Mouse (Mus musculus): ENCODE results near the gene Dab1.

Gene Dab1

DNA sequence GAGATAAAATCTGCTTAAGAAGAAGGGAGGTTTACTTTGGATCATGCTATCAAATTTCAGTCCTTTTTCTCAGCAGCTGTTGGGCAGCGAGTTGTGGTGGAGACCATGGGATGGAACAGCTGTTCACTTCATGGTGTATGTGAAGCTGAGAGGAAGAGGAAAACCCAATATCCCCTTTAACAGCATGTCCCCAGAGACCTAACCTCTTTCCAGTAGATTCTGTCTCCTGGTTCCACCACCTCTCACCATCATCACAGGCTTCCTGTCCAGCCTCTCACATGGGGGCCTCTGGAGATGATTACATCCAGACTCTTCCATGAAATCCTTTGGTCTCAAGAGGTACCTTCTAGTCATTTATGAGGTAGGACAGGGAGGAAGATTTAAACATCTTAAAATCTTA is 755.0 kb downstream of the Dab1 start:
- DNase-seq (ENCODE audit: low spot score in 2 of 2) = no peak

DNA sequence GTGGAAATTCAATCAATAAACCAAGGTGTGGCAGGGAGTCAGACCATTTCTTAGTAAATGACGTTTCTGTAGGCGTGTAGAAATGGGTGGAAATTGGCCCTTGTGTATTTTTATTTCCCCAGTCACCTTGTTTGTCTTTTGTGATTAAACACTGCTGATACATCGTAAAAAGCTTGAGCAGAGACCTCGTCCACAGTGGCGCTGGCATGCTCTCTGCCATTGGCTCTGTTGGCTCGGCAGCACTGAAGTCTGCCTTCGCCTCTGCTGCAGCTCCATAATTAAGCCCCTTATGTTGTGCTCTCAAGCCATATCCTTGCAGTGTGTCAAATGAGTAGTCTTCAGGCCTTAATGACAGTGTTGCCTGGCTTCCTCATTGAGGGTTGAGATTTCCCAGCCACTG is 765.5 kb downstream of the Dab1 start:
- no peak for DNase-seq (ENCODE audit: low spot score in 2 of 2)

DNA sequence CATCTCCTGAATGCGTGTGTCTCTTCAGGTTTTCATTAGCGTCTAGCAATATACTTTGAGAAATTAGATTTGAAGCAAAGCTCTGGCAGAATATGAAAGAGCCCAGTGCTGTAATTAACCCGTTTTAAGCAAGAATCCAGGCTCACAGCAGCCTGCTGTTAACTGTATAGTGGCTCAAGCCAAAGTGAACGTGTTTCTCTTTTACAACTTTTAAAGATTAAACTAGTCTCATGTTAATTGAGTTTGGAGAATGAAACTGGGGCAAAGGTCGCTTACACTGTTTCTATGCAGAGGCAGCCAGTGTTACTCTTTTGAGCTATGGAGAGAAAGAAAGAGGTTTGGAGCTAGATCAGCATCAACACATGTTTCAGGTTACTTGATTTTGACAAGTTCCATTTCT is 766.1 kb downstream of the Dab1 start:
- no peak for DNase-seq (ENCODE audit: low spot score in 2 of 2)

DNA sequence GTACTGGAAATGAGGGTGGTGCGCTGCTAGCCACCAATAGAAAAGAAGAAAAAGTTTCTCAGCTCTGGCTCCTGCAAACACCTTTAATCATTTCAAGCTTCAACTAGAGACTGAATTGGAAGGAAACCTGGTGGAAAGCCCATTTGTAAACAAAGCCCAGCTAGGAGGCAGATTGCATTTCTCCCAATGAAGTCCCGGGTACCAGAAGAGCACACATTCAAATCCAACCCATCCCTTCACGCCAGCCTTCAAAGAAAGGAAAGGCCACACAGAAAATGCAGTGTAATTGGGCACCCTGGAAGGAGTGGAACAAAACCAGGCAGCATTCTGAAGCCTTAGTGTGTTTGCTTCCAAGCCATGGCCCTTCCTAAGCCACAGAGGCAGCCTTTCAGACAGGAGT is 776.4 kb downstream of the Dab1 start:
- DNase-seq (ENCODE audit: low spot score in 2 of 2) = no peak

GRCm38 (mm10) chr4:104396095-104396494 is 776.9 kb downstream of the Dab1 start:
- DNase-seq (ENCODE audit: low spot score in 2 of 2) = no peak

DNA sequence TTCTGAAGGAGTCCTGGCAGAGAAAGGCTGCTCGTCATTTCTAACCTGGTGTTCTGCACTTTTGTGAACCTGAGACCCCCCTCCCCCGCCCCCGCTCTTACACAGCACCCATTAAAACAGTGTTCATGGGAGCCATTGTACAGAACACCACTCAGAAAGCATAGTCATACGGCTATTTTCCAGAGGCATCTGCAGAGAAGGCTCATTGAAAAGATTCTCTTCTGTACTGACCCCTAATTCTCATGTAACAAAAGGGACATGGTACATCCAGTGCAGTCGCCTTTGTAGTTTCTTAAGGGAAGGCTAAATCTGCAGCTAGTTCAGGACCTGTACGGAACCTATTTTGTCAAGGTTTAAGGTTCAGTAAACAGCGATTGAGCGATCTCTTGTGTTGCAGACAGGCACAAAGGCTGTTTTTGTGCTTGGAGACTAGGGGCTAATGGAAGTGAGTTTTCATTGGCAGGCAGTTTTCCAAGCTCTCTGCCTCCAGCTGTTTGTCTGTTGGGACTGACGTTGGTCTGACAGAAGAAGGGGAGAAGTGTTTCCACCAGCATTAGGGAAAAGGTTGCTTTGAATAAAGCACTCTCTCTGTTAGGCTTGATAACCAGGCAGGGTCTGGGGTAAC is 780.1 kb downstream of the Dab1 start:
- DNase-seq (ENCODE audit: low spot score in 2 of 2) = no peak

DNA sequence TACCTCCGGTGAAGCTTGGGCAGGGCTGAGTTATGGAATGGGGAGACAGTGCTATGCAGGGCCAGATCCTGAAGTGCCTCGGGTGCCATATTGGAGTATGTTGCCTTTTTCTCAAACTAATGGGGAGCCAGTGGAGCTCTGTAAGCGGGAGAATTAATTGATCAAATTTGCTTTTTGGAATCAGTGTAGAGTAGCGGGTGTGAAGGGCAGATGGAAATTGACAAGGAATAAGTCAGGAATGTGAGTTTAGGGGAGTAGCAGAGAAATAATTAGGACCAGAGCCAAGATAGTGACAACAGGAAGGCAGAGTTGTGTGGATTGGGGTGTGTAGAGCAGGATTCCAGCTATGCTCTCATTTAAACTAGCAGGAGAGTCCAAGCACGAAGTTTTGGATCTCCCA is 784.9 kb downstream of the Dab1 start:
- no peak for DNase-seq (ENCODE audit: low spot score in 2 of 2)

DNA sequence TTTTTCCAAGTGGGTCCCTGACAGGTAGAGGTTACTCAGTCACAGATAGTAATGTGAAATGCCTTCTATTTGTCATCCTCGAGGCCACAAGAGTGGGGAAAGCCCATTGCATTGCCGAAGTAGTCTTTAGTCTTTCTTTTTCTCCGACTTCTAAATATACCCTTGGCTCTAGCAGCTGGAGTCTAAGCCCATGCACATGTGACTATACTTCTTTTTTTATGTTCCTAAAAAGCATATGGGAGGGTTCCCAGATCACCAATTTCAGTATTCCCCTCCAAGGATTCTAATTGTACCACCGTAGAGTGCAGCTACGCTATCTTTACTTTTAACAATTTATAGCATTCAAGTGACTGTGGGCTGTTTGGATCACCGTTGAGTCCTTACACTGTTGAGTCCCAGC is 791.8 kb downstream of the Dab1 start:
- no peak for DNase-seq (ENCODE audit: low spot score in 2 of 2)

- DNase-seq (ENCODE audit: low spot score in 2 of 2) = no peak
Measured at GRCm38 (mm10) chr4:104415482-104415881, 796.3 kb downstream of the Dab1 start.

- no peak for DNase-seq (ENCODE audit: low spot score in 2 of 2)
Measured at GRCm38 (mm10) chr4:104418354-104418753, 799.2 kb downstream of the Dab1 start.

GRCm38 (mm10) chr4:104420983-104421680 is 802.0 kb downstream of the Dab1 start:
- no peak for DNase-seq (ENCODE audit: low spot score in 2 of 2)

DNA sequence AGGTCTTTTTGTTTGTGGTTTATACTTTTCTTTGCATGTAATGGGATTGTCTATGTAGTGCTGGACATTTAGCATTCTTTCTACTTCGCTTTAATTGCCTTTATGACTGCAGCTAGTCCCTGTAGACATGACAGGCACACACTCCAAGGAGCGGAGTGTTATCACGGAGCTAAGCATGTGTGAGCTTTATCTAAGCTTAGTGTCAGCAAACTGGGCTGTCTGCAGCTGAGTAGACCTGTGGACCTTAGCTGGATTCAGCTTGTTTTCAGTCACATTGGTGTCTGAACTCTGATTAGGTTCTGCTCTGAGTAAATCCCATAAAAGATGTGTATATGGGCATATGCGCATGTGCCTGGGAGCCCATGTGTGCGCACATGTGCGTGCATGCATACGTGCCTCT is 810.0 kb downstream of the Dab1 start:
- no peak for DNase-seq (ENCODE audit: low spot score in 2 of 2)

- no peak for DNase-seq (ENCODE audit: low spot score in 2 of 2)
Measured at GRCm38 (mm10) chr4:104431231-104431855, 812.2 kb downstream of the Dab1 start.

GRCm38 (mm10) chr4:104432150-104432549 is 813.0 kb downstream of the Dab1 start:
- DNase-seq (ENCODE audit: low spot score in 2 of 2) = no peak

DNA sequence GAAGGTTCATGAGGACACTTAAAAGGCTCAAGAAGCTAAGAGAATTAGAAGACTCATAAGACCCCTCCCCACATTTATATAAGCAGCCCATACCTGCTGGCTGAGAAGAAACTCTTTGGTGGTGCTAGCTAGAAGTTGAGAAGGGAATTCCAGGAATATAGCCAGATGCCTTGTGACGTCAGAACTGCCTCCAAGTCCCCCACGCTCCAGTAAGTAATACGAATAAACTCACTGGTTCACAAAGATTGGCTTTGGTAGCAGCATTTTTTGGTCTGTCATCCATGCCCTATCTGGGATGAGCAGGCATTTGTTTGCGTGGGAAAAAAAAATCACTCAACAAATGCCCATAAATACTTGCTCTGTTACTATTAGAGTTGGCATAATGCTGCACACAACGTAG is 816.6 kb downstream of the Dab1 start:
- DNase-seq (ENCODE audit: low spot score in 2 of 2) = no peak

DNA sequence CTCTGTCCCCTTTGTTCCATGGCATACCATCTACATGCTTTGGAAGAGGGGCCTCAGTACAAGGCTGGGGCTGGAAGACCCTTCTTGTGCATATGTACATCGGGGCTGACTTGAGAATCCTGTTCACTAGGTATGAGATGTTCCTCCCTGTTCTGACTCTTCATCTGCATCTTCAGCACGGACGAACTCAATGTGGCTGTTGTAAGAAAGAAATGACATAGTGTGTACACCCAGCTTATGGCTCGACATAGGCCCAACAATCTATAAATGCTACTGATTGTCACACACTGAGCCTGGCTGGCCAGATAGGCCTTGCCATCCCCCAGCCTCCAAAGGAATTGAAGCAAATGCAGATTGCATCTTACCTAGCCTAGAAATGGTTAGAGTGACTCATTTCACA is 817.3 kb downstream of the Dab1 start:
- no peak for DNase-seq (ENCODE audit: low spot score in 2 of 2)

GRCm38 (mm10) chr4:104438730-104439129 is 819.6 kb downstream of the Dab1 start:
- no peak for DNase-seq (ENCODE audit: low spot score in 2 of 2)

- no peak for DNase-seq (ENCODE audit: low spot score in 2 of 2)
Measured at GRCm38 (mm10) chr4:104439641-104440040, 820.5 kb downstream of the Dab1 start.

DNA sequence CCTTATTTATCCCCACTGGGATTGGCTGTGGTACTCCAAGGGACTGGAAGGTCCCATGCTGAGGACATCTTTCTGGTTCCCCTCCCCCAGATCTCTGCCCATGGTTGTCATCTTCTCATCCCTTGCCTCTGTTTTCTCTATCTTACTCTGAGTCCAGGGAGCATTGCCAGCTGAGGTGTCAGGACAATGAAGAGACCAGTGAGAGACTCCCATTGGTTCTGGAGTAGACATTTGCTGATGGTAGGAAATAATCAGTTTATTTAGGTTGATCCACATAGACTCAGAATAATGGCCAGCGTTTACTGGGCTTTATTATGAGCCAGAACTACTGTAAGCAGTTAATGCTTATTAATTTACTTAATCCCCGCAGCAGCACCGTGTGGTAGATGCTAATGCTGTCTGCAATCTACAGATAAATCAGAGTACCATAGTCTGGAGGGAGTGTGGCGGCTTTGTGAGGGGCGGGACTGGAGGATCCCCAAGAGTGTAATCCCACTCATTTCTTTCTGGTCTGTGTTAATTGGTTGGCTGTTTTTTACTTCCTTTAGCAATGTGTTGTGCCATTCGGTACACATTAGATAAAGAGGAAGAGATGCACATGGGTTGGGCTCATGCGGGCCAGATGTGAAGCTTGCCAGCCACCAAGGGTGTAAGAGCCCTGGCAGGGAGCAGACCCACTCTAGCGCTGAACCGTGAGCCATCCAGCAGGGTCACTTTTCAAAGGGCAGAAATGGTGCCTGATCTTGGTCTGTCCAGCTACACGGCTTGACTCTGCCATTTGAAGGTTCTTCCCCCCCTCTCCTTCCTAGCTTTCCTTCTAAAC is 824.0 kb downstream of the Dab1 start:
- no peak for DNase-seq (ENCODE audit: low spot score in 2 of 2)

- DNase-seq (ENCODE audit: low spot score in 2 of 2) = no peak
Measured at GRCm38 (mm10) chr4:104443775-104444174, 824.6 kb downstream of the Dab1 start.

DNA sequence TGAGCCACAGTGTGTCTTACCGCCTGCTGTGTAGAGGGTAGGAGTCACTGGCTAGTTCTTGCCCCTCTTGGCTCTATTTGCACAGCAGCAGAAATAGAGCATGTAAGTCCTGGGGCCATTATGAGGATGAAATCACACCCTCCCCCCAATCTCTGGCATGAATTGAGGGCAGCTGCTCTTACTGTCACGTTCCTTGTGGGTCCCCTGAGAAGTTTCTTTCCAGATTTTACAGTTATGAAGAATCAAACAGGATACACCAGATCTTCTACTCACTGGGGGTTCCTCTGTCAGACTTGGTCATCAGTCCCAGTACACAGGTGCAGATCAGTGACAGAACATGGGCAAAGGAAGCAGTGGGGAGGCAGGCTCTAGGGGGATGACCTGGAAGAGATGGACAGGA is 825.8 kb downstream of the Dab1 start:
- no peak for DNase-seq (ENCODE audit: low spot score in 2 of 2)

GRCm38 (mm10) chr4:104448199-104448598 is 829.0 kb downstream of the Dab1 start:
- no peak for DNase-seq (ENCODE audit: low spot score in 2 of 2)
